Mouse (Mus musculus): ENCODE measurements around the gene Hmgn2. TPM values are rescaled to one million over a fixed set of nuclear protein-coding genes. Genes with fewer than 3 reads are reported as not detected.

Hmgn2 gene
- total RNA-seq (2023; ENCODE audit: inconsistent age): 309 to 333 TPM (median 320 TPM) in 4 replicates

GRCm38 (mm10) chr4:133968150-133968921 is at the start of gene Hmgn2:
Gene Hmgn2, minus strand, starts transcription at chr4:133968650.

GRCm38 (mm10) chr4:134000466-134001438 is 32.3 kb upstream of the Hmgn2 start, which contains the start of gene Dhdds:
Gene Dhdds, minus strand, starts transcription at chr4:134000918.

Other genes with a start within 250 kb of the Hmgn2 start
- gene Arid1a, start 211.9 kb downstream of the Hmgn2 start, total RNA-seq (2023; ENCODE audit: inconsistent age): 288 to 326 TPM (median 300 TPM) in 4 replicates
- 74.4 to 85.0 TPM (median 84.4 TPM) in 4 replicates for gene Rps6ka1, start 80.9 kb downstream of the Hmgn2 start, total RNA-seq (2023; ENCODE audit: inconsistent age)
- gene Dhdds, start 32.3 kb upstream of the Hmgn2 start, total RNA-seq (2023; ENCODE audit: inconsistent age): 28.5 to 32.2 TPM (median 30.8 TPM) in 4 replicates
- not detected in 4 replicates for gene Lin28a, start 50.2 kb upstream of the Hmgn2 start, total RNA-seq (2023; ENCODE audit: inconsistent age)
- not detected in 4 replicates for gene Zfp683, start 85.2 kb upstream of the Hmgn2 start, total RNA-seq (2023; ENCODE audit: inconsistent age)
- gene Crybg2, start 92.2 kb upstream of the Hmgn2 start, total RNA-seq (2023; ENCODE audit: inconsistent age): 6.7 to 12.6 TPM (median 7.7 TPM) in 4 replicates
- 1,625 to 1,767 TPM (median 1,711 TPM) in 4 replicates for gene Cd52, start 126.4 kb upstream of the Hmgn2 start, total RNA-seq (2023; ENCODE audit: inconsistent age)
- 35.8 to 45.0 TPM (median 39.9 TPM) in 4 replicates for gene Ubxn11, start 133.9 kb upstream of the Hmgn2 start, total RNA-seq (2023; ENCODE audit: inconsistent age)
- gene Sh3bgrl3, start 160.1 kb upstream of the Hmgn2 start, total RNA-seq (2023; ENCODE audit: inconsistent age): 636 to 680 TPM (median 661 TPM) in 4 replicates
- gene Cep85, start 218.5 kb upstream of the Hmgn2 start, total RNA-seq (2023; ENCODE audit: inconsistent age): 13.8 to 21.8 TPM (median 16.7 TPM) in 4 replicates
- gene Gm7534, start 234.4 kb upstream of the Hmgn2 start, total RNA-seq (2023; ENCODE audit: inconsistent age): not detected in 4 replicates

Measured in B cell, adult (primary cell).